Mouse (Mus musculus): ENCODE data around the gene Vmn1r198.

GRCm38 (mm10) chr13:22317366-22317765 is 32.8 kb upstream of the Vmn1r198 start:
- TF ChIP-seq POLR2A (IDR thresholded peaks at IDR 0.05; ENCODE audit: control insufficient read depth, low read depth, low read length): no peak
- TF ChIP-seq CTCF (IDR thresholded peaks at IDR 0.05; ENCODE audit: control insufficient read depth, insufficient read depth, insufficient replicate concordance, low read depth, low read length): no peak

Data from testis, adult 2 months (tissue).